Mouse (Mus musculus) c-Kit-negative CD71-positive TER-119-positive erythroid progenitor cells, embryonic 14.5 days (primary cell): ENCODE results near the gene Tbcd.
A peak's percentile ranks its signal among the peaks of the same experiment; 100 is the strongest.

ENCODE experiments used
- DNase-seq: peaks from one replicate; pipeline ENCODE4 v3.0.0-alpha.2; 2013; ENCODE audit warnings: low read depth, low spot score

Gene Tbcd

DNA sequence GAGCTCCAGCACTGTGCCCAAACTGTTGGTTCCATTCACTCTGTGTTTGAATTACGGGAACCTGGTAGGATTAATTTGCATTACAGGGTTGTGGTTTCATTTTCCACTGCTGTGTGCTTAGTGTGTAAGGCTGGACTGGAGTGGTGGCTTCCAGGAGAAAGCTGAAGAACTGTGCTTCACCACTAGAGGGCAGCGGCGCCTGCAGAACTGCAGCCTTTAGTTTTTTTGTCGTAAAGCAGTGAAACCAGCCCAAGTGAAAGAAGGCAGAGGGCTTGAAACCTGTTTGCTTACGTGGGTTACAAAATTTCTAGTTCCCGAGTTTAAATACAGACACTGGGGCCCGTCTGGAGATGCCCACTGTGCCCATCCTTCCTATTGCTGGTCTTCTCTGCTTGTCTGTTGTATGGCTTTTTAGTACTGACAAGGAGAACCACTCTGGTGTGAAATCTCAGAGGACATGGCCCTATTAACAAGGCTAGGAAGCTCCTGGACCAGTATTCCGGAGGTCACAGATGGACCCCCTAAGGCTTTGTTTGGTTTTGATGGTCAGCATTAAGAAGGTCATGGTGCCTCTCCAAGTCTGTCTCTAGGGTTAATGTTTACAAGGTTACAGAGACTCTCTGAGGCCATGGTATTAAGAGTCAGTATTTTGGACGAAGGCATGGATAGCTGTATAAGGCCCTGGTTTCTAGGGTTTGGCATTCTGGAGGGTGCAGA lies 24.1 kb downstream of the Tbcd start:
- peak; percentile 47 for DNase-seq

DNA sequence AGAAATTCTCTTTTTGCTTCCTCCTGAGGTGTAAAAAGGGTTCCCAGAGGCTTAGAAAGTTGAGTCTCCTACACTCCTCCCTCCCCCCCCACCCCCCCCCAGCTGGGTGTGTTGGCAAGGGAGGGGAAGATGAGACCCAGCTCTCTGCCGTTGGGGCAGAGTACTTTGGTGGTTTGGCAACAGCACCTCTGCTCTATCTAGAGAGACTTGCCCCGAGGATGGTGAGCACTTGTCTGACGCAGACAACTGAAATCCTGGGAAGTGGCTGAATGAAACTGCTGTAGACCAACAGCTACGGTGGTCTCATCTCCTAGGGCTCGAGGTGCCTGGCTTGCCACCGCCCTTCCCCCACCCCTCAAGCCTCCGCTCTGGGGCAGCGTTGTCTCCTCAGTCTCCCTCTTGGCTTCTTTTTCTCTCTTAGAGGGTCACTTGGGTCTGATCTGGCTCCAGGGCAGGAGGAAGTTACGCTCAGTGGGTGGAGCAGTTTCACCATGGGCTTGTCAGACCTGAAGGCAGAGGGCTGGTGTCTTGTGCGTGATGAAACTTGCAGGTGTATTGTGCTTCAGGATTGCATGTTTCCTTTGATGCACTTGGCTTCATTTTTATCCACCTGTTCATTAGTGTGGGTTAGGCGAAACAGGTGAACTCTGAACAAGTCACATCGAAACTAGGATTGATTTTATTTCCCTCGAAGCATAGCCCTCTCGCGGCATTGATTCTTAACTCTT lies 27.9 kb downstream of the Tbcd start:
- no peak for DNase-seq

DNA sequence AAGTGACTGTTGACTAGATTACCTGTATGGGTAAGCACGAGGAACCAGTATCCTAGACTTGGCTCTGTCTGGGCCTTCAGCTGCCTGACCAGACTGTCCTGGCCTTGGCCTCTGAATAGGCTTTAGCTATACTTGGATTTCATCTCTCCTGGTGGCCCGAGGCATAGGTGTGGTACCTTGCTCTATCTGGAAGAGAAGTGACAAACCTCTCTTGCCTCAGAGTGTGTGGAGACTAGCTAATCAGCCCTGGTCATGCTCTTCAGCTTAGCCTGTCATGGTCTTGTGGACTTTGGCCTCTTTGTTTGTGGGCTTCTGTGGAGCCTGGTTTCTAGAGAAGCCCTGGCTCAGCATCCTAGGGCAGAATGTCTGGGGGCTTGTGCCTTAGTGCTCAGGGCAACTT lies 29.4 kb downstream of the Tbcd start:
- no peak for DNase-seq

DNA sequence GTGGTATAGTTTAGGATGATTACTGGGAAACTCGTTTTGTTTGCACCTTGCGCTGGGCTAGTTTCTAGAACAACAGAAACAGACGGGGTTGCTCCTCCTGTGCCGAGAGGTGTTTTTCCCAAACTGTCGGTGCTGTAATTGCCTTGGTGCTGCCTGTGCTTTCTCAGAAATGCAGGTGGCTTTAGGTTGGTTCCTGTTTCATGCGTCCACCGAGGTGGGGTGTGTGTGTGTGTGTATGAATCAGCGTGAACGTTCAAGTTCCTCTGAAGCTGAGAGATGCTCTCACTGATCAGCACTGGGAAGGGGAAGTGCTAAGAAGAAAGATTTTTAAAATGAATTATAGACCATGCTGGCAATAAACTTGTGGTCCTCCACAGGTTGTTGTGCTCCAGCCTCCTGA lies 34.1 kb downstream of the Tbcd start:
- no peak for DNase-seq

DNA sequence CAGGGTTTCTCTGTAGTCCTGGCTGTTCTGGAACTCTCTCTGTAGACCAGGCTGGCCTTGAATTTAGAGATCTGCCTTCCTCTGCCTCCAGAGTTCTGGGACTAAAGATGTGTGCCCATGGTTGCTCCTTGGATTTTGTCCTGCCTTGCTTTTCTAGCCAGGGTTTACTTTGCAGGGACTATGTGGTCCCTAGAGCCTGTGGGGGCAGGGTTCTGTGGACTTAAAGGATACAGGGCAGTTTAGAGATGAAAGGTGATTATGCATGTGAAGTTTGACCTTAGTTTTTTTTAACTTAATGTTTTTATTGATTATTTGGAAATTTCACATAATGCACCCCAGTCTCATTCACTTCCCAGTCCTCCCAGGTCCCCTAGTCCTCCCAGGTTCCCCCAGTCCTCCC lies 38.9 kb downstream of the Tbcd start:
- DNase-seq, result no peak

DNA sequence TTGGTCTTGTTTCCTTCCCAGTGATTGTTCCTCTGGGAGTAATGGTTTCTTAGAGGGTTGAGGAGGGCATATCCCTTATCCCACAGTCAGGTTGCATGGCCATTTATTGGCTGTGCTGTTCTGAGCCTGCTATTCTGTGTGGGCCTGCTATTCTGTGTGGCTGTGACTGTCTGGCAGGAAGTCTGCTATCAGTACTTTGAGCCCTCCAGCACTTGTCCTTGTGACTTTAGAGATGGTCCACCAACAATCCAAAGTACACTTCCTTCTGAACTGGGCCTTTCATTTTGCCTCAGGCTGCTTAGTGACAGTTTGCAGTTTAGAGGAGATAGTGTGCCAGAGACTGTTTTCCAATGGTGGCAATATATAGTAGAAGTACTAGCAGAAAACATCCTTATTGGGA lies 48.8 kb downstream of the Tbcd start:
- DNase-seq, result no peak

DNA sequence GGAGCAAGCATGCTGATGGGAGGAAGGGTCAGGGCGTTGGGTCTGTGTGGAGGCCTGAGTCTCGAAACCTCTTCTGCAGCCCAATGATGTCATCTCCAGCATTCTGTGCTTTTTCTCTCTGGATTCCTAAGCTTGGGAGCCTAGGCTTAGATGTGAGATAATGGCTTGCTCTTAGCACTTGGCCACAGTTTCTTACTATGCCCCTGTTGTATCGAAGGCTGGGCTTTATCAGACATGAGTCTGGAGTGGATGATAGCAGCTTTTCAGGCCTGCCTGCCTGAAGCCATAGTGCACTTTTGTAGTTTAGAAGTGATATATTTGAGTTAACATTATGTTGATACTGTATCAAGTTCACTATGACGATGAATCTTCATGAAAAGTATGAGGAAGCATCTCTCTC lies 49.8 kb downstream of the Tbcd start:
- DNase-seq, result no peak

DNA sequence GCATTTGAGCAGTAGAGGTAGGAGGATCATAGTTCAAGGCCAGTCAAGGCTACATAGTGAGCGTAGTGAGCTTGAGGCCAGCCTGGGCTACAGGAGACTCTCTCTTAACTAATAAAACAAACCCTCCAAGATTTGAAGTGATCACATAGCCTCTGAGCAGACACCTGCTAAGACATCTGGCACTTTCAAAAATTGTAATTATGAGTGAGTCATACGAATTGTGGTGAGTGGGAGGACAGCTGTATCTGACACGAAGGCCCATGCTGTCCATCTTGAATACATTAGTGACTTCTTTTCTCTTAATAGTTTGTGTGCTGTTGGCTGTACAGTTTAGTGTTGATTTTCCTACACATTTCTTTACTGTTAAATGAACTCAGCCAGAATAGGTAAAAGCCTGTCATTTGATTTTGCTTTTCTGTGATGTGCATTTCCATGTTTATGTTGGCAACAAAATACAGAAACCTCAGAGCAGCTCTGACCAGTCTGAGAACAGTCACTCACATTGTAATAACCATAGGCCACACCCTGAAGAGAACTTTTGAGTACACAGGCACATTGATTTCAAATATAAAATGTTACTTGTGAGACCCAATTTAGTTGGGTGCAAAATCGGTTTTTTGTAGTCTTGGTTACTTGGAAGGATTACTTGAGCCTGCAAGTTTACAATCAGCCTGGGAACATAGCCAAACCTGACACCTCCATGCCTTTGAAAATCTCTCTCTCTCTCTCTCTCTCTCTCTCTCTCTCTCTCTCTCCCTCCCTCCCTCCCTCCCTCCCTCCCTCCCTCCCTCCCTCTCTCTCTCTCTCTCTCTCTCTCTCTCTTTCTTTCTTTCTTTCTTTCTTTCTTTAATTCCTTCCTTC lies 50.5 kb downstream of the Tbcd start:
- DNase-seq, result no peak

DNA sequence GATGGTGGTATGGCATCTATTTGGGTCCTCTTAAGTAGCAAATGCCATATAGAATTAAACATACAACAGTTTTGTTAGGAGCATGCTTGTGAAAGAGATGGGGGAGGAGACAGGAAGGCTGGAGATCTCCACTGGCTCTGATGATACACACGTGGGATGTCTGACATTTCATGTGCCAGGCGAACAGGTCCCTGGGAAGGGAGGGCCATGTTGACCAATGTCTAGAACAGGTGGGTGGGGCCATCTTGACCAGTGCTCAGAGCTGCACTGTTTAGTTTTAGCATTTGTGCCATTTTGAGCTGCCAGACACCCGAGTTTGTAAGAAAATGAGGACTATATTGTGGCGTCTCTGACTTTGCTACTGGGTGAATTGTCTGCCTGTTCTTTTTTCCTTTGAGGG lies 56.7 kb downstream of the Tbcd start:
- no peak for DNase-seq

DNA sequence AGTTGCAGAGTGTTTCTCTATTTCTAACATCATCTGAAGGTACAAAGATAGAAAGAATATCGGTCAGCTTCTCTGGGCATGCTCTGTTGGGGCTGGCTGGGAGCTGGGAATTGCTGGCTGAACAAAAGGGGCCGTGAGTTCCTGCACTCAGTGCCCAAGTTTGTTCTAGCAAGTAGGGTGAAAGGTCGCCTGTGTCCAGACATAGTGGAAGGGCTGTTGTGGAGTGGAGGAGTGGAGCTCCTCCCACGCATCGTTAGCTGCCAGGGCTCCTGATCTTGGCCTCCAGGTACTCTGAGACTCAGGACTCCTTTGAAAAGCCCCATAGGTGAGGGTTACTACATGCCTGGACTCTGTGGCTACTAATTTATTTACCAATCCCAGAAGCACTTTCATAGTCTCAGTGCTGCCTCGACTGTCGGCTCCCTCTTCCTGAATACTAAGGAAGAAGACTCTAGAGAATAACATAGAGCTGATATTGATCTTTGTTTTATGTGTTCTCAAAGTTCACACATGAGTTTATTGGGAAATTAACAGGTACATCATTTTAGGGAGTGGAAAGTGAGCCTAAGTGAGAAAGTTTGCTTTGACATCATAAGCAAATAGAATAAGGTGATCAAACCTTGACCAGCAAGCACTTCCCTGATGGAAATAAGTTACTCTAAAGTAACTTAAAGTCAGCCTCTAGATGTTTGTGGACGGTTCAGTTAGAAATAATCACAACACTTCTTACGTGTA lies 58.9 kb downstream of the Tbcd start:
- no peak for DNase-seq

DNA sequence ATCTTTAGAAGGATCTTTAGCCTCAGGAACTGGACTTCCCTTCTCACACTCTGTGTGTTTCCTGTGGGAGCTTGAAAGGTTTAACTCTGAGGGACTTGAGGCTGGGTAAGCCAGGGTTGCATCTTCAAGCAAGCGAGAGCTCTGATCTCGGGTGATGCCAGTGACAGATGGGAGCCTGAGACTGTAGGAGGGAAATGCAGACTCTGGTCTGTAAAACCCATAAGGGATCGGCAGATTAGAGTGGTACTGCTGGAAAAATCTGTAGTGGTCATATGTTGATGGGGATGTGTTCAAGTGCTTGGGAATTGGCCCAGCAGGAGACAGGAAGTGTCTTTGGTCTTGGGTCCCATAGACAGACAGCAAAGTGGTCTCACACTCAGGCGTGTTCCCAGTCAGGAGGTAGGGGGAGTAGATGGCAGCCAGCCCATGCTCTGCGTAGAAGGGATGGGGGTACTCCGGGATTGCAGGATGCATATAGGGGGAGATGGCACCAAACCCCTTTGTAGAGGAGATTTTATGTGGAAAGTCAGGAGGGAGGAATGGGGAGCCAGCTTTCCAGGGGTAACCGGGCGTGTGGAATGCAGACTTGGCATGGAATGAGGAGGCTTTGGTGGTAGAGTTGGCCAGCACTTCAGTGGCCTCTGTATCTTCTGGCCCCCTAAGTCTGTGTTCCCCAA lies 61.3 kb downstream of the Tbcd start:
- no peak for DNase-seq

DNA sequence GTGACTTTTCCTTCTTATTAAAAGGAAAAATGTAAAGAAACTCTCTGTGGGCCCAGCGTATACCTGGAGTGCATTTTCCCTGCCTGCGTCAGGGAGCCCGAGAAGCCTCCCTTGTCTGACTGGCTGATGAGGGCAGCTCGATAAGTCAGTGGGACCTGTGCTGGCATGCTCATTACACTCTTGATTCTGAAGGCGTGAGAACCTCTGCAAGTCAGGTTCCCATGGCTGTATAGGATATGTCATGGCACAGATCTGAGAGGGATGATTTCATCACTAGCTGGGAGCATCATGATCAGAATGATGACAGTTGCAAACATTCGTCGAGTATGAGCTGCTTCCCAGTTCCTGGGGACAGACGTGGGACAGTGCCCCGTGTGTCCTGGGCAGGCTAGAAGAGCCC lies 64.2 kb downstream of the Tbcd start:
- no peak for DNase-seq

DNA sequence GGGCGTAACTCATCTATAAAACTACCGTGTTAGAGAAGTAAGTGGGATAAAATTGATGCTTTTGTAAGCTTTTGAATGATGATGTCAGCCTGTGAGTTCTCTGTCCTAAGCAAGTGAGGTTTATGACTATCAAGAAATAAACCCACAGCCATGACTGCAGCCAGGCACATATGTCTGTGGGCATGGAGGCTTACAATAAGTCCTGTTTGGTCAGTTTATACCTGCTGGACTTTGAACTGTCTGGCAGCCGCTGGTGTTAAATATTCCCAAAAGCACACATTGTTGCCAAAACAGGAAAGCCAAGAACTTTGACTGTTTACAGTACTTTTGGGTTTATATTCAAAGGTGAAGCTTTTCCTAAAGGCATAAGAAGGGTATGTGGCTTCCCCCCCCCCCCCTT lies 65.2 kb downstream of the Tbcd start:
- DNase-seq, result no peak

DNA sequence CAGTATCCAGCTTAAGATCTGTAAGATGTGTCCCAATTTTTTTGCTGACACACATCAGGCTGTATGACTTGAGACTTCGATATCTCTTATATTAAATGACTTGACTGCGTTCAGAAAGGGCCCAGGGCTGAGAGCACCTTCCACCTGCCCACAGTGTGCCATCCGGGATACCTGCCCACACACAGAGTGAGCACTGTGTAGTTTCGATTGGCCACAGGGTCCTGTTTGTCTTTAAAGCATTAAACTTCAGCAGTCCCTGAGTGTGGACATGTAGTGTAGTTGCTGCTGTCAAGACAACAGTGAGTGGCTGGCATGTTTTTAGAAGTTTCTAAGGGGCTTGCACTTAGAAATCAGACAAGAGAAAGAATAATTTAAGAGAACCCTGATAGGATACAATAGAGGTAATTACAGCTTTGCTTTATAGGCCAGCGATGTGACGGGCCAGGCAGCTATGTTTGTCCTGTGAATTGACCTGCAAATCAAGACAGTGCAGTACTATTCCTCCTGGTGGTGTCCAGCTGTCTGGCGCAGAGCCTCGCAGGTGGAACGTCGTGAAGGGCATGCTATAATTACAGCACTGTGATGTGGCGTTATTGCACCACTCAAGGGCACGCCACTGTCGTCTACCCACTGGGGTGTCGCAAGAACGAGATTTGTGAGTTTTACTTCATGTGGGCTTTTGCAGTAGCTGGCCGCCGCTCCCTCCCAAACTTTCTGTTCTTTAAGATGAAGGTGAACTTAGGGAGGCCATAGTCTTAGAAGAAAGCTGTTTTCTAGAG lies 66.1 kb downstream of the Tbcd start:
- DNase-seq, result no peak

DNA sequence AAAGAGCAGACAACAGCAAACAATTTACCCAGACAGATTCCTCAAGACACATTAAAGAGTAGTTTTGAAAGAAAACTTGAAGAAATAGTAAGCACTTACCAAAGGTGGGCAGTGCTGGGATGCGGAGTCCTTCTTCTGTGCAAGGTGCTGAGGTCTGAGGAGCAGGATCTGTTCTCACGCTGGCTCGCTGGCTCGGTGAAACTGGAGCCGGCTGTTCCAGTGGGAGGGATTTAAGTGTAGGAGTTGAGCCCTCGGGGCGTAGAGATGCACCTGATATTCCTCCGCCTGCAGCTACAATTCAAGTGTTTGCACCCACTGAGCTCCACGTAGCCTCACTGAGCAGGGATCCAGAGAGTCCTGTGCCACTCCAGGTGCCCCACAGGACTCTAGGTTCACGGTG lies 67.4 kb downstream of the Tbcd start, which contains the start of gene Zfp750:
Zfp750 (minus strand) TSS at position 203 of the 400 bp plus-strand sequence.
- DNase-seq, result no peak

DNA sequence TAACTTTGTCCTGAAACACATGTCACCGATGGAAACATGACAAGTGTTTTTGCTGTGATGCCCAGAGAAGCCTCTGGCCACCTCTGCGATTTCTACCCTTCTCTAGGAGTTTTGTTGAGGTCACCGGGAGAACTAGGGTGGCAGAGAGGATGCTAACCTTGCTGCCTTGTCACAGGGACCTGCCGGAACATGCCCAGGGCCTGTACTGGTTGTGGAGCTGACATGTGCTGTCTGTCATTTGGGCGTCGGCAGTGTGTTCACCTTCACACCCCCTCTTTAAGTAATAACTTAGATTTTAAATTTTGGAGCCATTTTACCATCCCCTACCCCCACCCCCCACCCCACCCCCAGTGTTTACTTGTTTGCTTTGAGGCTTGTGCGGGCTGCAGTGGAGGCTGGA lies 68.0 kb downstream of the Tbcd start:
- DNase-seq, result no peak

DNA sequence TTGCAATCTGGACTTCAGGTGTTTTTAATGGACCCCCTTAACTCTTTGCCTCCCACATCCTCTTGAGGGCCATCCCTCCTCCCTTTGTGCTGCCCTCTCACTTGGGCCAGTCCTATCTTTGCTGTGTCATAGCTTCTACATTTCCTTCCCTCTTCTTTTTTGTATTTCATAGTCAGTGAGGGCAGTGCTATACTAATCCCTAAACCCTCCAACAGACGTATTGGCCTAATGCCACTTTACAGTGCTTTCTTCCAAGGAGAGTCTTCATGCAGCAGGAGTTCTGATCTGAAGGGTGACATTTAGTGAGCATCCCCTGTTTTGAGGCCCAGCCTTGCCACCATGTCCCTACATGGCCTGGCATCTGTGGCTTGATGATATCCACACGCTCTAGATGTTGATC lies 69.0 kb downstream of the Tbcd start:
- no peak for DNase-seq

DNA sequence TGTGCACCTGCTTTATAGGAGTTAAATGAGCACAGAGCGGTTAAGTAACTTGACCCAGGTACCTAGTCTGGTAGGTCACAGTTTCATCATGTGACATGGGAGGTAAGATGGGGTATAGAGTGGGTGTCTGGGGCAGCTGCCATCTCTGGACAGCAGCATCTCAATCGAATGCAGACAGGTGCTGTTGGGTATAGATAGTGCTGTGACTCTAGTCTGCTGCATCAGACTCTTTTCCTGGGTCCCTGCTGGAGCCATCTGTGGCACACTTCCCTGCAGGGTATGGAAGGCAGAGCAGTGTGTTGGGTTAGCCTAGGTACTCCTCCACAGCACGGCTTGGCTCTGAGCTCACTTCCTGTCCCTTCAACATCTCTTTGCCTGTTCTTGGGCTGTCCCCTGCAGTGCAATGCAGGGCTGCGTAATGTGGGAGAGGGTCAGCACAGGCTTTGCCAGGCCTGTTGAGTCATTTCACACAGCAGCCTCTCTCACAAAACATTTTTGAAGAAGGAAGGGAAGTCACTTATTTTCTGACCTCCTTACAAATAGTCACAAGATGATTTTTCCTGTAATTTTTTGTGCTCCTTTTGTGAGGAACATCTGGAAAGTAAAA lies 70.5 kb downstream of the Tbcd start:
- no peak for DNase-seq

DNA sequence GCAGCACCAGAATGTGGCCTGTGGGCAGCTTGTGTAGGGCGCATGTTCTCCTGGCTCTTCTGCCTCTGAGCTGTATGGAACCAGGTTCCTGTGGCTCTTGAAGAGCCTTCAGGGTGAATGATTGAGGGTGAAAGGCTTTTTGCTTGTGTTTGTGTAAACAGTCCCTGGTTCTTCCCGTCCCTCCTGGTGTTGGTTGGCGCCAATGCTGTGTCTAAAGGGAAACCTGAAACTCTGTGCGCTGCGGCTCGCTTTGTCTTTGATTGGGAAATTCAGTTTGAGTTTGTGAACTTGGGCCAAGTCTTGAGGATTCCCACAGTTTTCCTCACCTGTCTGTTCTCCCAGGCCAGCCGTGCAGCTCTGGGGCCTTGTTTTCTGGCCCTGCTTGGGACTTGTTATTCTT lies 72.4 kb downstream of the Tbcd start:
- DNase-seq, result no peak

DNA sequence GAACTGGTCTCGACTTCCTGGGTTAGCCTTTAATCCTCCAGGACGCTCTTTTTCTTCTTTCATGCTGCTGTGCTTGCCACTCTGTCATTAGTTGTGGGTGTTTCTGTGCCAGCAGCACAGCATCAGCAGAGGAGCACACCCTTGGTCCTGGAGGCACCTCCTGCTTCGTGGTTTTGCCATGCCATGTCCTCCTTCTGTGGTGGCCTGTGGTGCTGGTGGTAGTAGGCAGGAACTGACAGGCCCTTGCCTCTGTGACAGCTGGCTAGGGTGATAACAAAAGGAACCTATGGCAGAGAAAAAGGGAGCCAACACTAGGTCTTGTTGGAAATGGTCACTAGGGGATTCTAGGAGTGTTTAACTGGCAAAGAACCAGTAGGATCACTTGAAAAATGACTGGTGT lies 78.0 kb downstream of the Tbcd start:
- DNase-seq, result no peak
